Mouse (Mus musculus) left cerebral cortex, adult 11 months (tissue): ENCODE data around the gene Synpo2l.
"Not testable (repeated sequence)": the region's sequence is repeated elsewhere in the genome, so short reads cannot be mapped to it uniquely, and the experiment has no call there.

Experiments used
- DNase-seq: peaks from one replicate; pipeline ENCODE4 v3.0.0; 2022; ENCODE audit warnings: low spot score

Gene Synpo2l

GRCm38 (mm10) chr14:20668154-20668810 is at the start of gene Synpo2l:
Gene Synpo2l (minus strand): TSS chr14:20668354.
- DNase-seq = no peak

GRCm38 (mm10) chr14:20713832-20714231 is 45.7 kb upstream of the Synpo2l start:
- DNase-seq = no peak

- no peak for DNase-seq
These were observed 40.1 kb upstream of the Synpo2l start for GRCm38 (mm10) chr14:20708239-20708638.

GRCm38 (mm10) chr14:20707201-20708190 is 39.3 kb upstream of the Synpo2l start, which contains the start of gene Zswim8:
Gene Zswim8 (plus strand): TSS chr14:20707552.
- peak; percentile 85 for DNase-seq

- not testable (repeated sequence) for DNase-seq
These were observed 35.3 kb upstream of the Synpo2l start for GRCm38 (mm10) chr14:20703461-20703860.

GRCm38 (mm10) chr14:20702741-20703381 is 34.7 kb upstream of the Synpo2l start, which contains the start of gene Chchd1:
Gene Chchd1 (plus strand): TSS chr14:20703006.
- peak; percentile 85 for DNase-seq

GRCm38 (mm10) chr14:20702096-20702740 is 34.1 kb upstream of the Synpo2l start:
- no peak for DNase-seq

GRCm38 (mm10) chr14:20701554-20701953 is 33.4 kb upstream of the Synpo2l start:
- DNase-seq = no peak

GRCm38 (mm10) chr14:20700362-20700761 is 32.2 kb upstream of the Synpo2l start:
- DNase-seq = no peak

- DNase-seq = no peak
These were observed 30.4 kb upstream of the Synpo2l start for GRCm38 (mm10) chr14:20698515-20698914.

GRCm38 (mm10) chr14:20696986-20697385 is 28.8 kb upstream of the Synpo2l start:
- no peak for DNase-seq

GRCm38 (mm10) chr14:20695761-20696520 is 27.8 kb upstream of the Synpo2l start:
- DNase-seq = no peak

GRCm38 (mm10) chr14:20694884-20695760 is 27.0 kb upstream of the Synpo2l start, which contains the start of gene Fut11:
Gene Fut11 (plus strand): TSS chr14:20694968.
- DNase-seq = peak; percentile 77

- DNase-seq = no peak
These were observed 26.2 kb upstream of the Synpo2l start for GRCm38 (mm10) chr14:20694185-20694883.

GRCm38 (mm10) chr14:20693589-20694101 is 25.5 kb upstream of the Synpo2l start:
- DNase-seq = no peak

- no peak for DNase-seq
These were observed 23.6 kb upstream of the Synpo2l start for GRCm38 (mm10) chr14:20691772-20692171.

GRCm38 (mm10) chr14:20689009-20689408 is 20.9 kb upstream of the Synpo2l start:
- DNase-seq = no peak

GRCm38 (mm10) chr14:20686576-20686975 is 18.4 kb upstream of the Synpo2l start:
- DNase-seq = no peak

GRCm38 (mm10) chr14:20682498-20682897 is 14.3 kb upstream of the Synpo2l start:
- DNase-seq = no peak
